Mouse (Mus musculus): ENCODE results near the gene Hsf2bp. TPM values are rescaled to one million over a fixed set of nuclear protein-coding genes. Genes with fewer than 3 reads are reported as not detected.

Hsf2bp gene
- total and polyA plus RNA-seq, 3 experiments: 0.04 to 0.15 TPM; not detected in 1

DNA sequence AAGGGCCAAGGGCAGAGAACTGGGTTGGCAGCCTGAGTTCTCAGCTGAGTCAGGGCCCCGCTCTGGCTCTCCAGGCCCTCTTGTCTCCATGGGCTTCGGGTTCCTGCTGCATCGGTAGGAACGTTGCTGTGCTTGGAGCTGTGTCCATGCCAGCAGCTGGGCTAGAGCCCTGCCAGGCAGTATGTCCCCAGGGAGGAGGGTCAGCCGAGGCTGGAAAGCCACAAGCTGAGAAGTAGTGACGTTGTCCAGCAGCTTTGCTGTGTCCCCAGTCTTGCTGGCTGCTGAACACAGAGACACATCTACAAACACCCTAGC is 119.7 kb downstream of the Hsf2bp start:
- Histone ChIP-seq H3K4me1 (ENCODE audit: control insufficient read depth in 1 of 2, insufficient read depth in 2 of 2, low read length in 2 of 2) (no peaks in the 10 kb centered on the region), H3K9me3 (replicated peaks; ENCODE audit: insufficient read depth, low read length) (no peaks in the 10 kb centered on the region), H3K36me3 (ENCODE audit: control insufficient read depth in 1 of 2, insufficient read depth in 2 of 2, low read length in 2 of 2) (no peaks in the 10 kb centered on the region), H3K27ac (ENCODE audit: control insufficient read depth, low read depth, low read length) (no peak overlapping the region), H3K9ac (ENCODE audit: control insufficient read depth, low read depth, low read length, poor library complexity, severe bottlenecking) (no peak overlapping the region), H3K27me3 (ENCODE audit: control insufficient read depth in 1 of 2, insufficient read depth in 2 of 2, low read length in 2 of 2) (no peaks in the 10 kb centered on the region), H3K4me3 (ENCODE audit: control insufficient read depth in 1 of 2, insufficient read depth in 1 of 2, low read depth in 2 of 2, low read length in 2 of 2) (no peak overlapping the region), H3K79me2 (ENCODE audit: control insufficient read depth, insufficient read depth, low read length, poor library complexity) (no peaks in the 10 kb centered on the region)
- TF ChIP-seq EP300 (IDR thresholded peaks at IDR 0.05; ENCODE audit: low read depth in 1 of 2, low read length in 2 of 2): no peak
- no peak for TF ChIP-seq CHD1 (IDR thresholded peaks at IDR 0.05; ENCODE audit: low read depth, low read length)
- no peak for TF ChIP-seq MAX (IDR thresholded peaks at IDR 0.05; ENCODE audit: low read length)
- no peak for TF ChIP-seq MXI1 (IDR thresholded peaks at IDR 0.05; ENCODE audit: low read depth, low read length)
- TF ChIP-seq CHD2 (IDR thresholded peaks at IDR 0.05; ENCODE audit: low read length): no peak
- TF ChIP-seq NELFE (IDR thresholded peaks at IDR 0.05; ENCODE audit: low read depth, low read length): no peak
- no peak for TF ChIP-seq NRF1 (IDR thresholded peaks at IDR 0.05; ENCODE audit: insufficient read depth, low read depth, low read length, poor library complexity, severe bottlenecking)
- TF ChIP-seq BHLHE40 (IDR thresholded peaks at IDR 0.05; ENCODE audit: borderline replicate concordance, low read depth, low read length): no peak
- no peak for TF ChIP-seq ELF1 (IDR thresholded peaks at IDR 0.05; ENCODE audit: low read depth, low read length)
- no peak for TF ChIP-seq GATA1 (IDR thresholded peaks at IDR 0.05; ENCODE audit: low read depth, low read length)
- TF ChIP-seq RCOR1 (IDR thresholded peaks at IDR 0.05; ENCODE audit: low read depth, low read length): no peak
- no peak for TF ChIP-seq GABPA (IDR thresholded peaks at IDR 0.05; ENCODE audit: low read depth, low read length)
- no peak for TF ChIP-seq JUND (IDR thresholded peaks at IDR 0.05; ENCODE audit: low read depth, low read length)
- TF ChIP-seq UBTF (IDR thresholded peaks at IDR 0.05; ENCODE audit: borderline replicate concordance, insufficient read depth, low read depth, low read length): no peak
- no peak for TF ChIP-seq ZKSCAN1 (IDR thresholded peaks at IDR 0.05; ENCODE audit: low read depth, low read length)
- TF ChIP-seq MEF2A (IDR thresholded peaks at IDR 0.05; ENCODE audit: extremely low read depth, insufficient replicate concordance, low read depth, low read length, poor library complexity, severe bottlenecking): no peak
- TF ChIP-seq TCF12 (IDR thresholded peaks at IDR 0.05; ENCODE audit: low read depth, low read length): no peak
- TF ChIP-seq KAT2A (conservative IDR thresholded peaks at IDR 0.05; ENCODE audit: low read depth, low read length): no peak
- DNase-seq (ENCODE audit: low read depth, low spot score): no peak

- TF ChIP-seq MAFK (IDR thresholded peaks at IDR 0.05; ENCODE audit: borderline replicate concordance, low read depth, low read length) (no peak), ZMIZ1 (IDR thresholded peaks at IDR 0.05; ENCODE audit: low read depth, low read length) (no peak), ETS1 (IDR thresholded peaks at IDR 0.05; ENCODE audit: low read depth, low read length) (no peak), HCFC1 (IDR thresholded peaks at IDR 0.05; ENCODE audit: low read depth, low read length) (no peak), GATA1 (IDR thresholded peaks at IDR 0.05; ENCODE audit: low read depth, low read length) (no peak), RCOR1 (IDR thresholded peaks at IDR 0.05; ENCODE audit: low read depth, low read length) (no peak), CHD1 (IDR thresholded peaks at IDR 0.05; ENCODE audit: low read depth, low read length) (no peak), CTCF (IDR thresholded peaks at IDR 0.05 in 2 of 3, conservative IDR thresholded peaks at IDR 0.05 in 1 of 3; ENCODE audit: control insufficient read depth in 1 of 3, insufficient read depth in 1 of 3, low read depth in 2 of 3, low read length in 3 of 3, poor library complexity in 1 of 3, severe bottlenecking in 1 of 3) (no peak), E2F4 (IDR thresholded peaks at IDR 0.05; ENCODE audit: borderline replicate concordance, low read depth, low read length) (no peak), ZNF384 (IDR thresholded peaks at IDR 0.05; ENCODE audit: low read depth, low read length) (no peak), ZKSCAN1 (IDR thresholded peaks at IDR 0.05; ENCODE audit: low read depth, low read length) (no peak), RAD21 (IDR thresholded peaks at IDR 0.05; ENCODE audit: low read depth, low read length) (no peak), GABPA (IDR thresholded peaks at IDR 0.05; ENCODE audit: low read depth, low read length) (no peak), CHD2 (IDR thresholded peaks at IDR 0.05; ENCODE audit: low read length) (no peak), ZC3H11A (IDR thresholded peaks at IDR 0.05; ENCODE audit: low read depth, low read length) (no peak), KAT2A (conservative IDR thresholded peaks at IDR 0.05; ENCODE audit: low read depth, low read length) (no peak)
- Histone ChIP-seq H3K9me3 (replicated peaks; ENCODE audit: insufficient read depth, low read length) (no peaks in the 10 kb centered on the region), H3K36me3 (ENCODE audit: control insufficient read depth in 1 of 2, insufficient read depth in 2 of 2, low read length in 2 of 2) (no peaks in the 10 kb centered on the region), H3K27me3 (ENCODE audit: control insufficient read depth in 1 of 2, insufficient read depth in 2 of 2, low read length in 2 of 2) (no peaks in the 10 kb centered on the region), H3K27ac (ENCODE audit: control insufficient read depth, low read depth, low read length) (no peak overlapping the region), H3K79me2 (ENCODE audit: control insufficient read depth, insufficient read depth, low read length, poor library complexity) (no peaks in the 10 kb centered on the region), H3K4me3 (ENCODE audit: control insufficient read depth in 1 of 2, insufficient read depth in 1 of 2, low read depth in 2 of 2, low read length in 2 of 2) (no peak overlapping the region), H3K9ac (ENCODE audit: control insufficient read depth, low read depth, low read length, poor library complexity, severe bottlenecking) (no peak overlapping the region), H3K4me1 (ENCODE audit: control insufficient read depth in 1 of 2, insufficient read depth in 2 of 2, low read length in 2 of 2) (no peaks in the 10 kb centered on the region)
- no peak for DNase-seq (ENCODE audit: low read depth, low spot score)
Observed at GRCm38 (mm10) chr17:31915756-31916460, 120.2 kb downstream of the Hsf2bp start.

All from MEL (cell line).